Mouse (Mus musculus) common myeloid progenitor, adult 5-6 weeks (primary cell): ENCODE data around the gene Mageh1. TPM values are rescaled to one million over a fixed set of nuclear protein-coding genes. Genes with fewer than 3 reads are reported as not detected.
"Not testable (repeated sequence)": the region's sequence is repeated elsewhere in the genome, so short reads cannot be mapped to it uniquely, and the experiment has no call there.

Experiments
- ATAC-seq: replicated peaks from 2 replicates; pipeline ENCODE4 v1.8.0; 2016; ENCODE audit warnings: low read depth, mild to moderate bottlenecking, moderate TSS enrichment, inconsistent platforms; ENCODE audit not compliant: poor library complexity, severe bottlenecking
- total RNA-seq: library from RNA; stranded (forward); fragments of 200-1000, 187-1606 nt; gene quantifications from 2 replicates; pipeline ENCODE4 v1.2.3, GENCODE M21; 2017

Gene Mageh1
- 1.9 and 2.1 TPM in 2 replicates for total RNA-seq

- ATAC-seq: peak; percentile 91
Observed at GRCm38 (mm10) chrX:153037087-153037971, at the start of gene Mageh1. TSS of gene Mageh1 (minus strand) at chrX:153037575.

GRCm38 (mm10) chrX:153037972-153038744 is 783 bp upstream of the Mageh1 start:
- ATAC-seq: peak; percentile 72

GRCm38 (mm10) chrX:153031547-153031946 is 5.8 kb downstream of the Mageh1 start:
- ATAC-seq: peak; percentile 72

GRCm38 (mm10) chrX:153025709-153026108 is 11.7 kb downstream of the Mageh1 start:
- ATAC-seq: not testable (repeated sequence)

- peak; percentile 25; the same call in 1 of the 2 replicates for ATAC-seq
Observed at GRCm38 (mm10) chrX:153025255-153025654, 12.1 kb downstream of the Mageh1 start.

- no peak for ATAC-seq
Observed at GRCm38 (mm10) chrX:153007685-153008047, 29.7 kb downstream of the Mageh1 start.

GRCm38 (mm10) chrX:153007021-153007684 is 30.2 kb downstream of the Mageh1 start:
- peak; percentile 80 for ATAC-seq

- ATAC-seq: peak; percentile 81
Observed at GRCm38 (mm10) chrX:153006387-153006841, 31.0 kb downstream of the Mageh1 start, which contains the start of gene Usp51. TSS of gene Usp51 (plus strand) at chrX:153006469.

GRCm38 (mm10) chrX:152996105-152996504 is 41.3 kb downstream of the Mageh1 start:
- ATAC-seq: not testable (repeated sequence)

- peak; percentile 58 for ATAC-seq
Observed at GRCm38 (mm10) chrX:152989852-152990251, 47.5 kb downstream of the Mageh1 start.

Other genes with a start within 250 kb of the Mageh1 start
- 1.1 and 1.3 TPM in 2 replicates for gene Usp51, start 31.1 kb downstream of the Mageh1 start, total RNA-seq
- gene Foxr2, start 81.2 kb upstream of the Mageh1 start, total RNA-seq: not detected in 2 replicates
- 10.2 and 11.2 TPM in 2 replicates for gene Rragb, start 102.4 kb upstream of the Mageh1 start, total RNA-seq
- gene Klf8, start 199.9 kb upstream of the Mageh1 start, total RNA-seq: 1.9 and 3.6 TPM in 2 replicates